Mouse (Mus musculus): ENCODE measurements at regions not wholly inside any gene's neighbourhood (a gene's known extent, or its start where the extent isn't known, plus 50 kb on each side); places are given as distances from the start of the nearest gene placed in this dataset.

- no peak overlapping the region for H3K4me3 ChIP-seq (replicated peaks)
- no peaks in the 10 kb centered on the region for H3K4me1 ChIP-seq
- peaks cover 7% of the 10 kb centered on the region; the same call in 1 of the 2 replicates for H3K9me3 ChIP-seq
- no peak for TF ChIP-seq GATA1 (IDR thresholded peaks at IDR 0.05; ENCODE audit: borderline replicate concordance, low read length)
- no peaks in the 10 kb centered on the region for H3K36me3 ChIP-seq (replicated peaks; ENCODE audit: low read length)
- H3K27me3 ChIP-seq (replicated peaks): no peaks in the 10 kb centered on the region
These were observed 162.4 kb upstream of the Rora start for GRCm38 (mm10) chr9:68491151-68491550.

GRCm38 (mm10) chr9:68521218-68521617 lies 132.4 kb upstream of the Rora start:
- H3K4me1 ChIP-seq: no peaks in the 10 kb centered on the region
- H3K4me3 ChIP-seq (replicated peaks): no peak overlapping the region
- no peaks in the 10 kb centered on the region for H3K36me3 ChIP-seq (replicated peaks; ENCODE audit: low read length)
- H3K27me3 ChIP-seq (replicated peaks): no peaks in the 10 kb centered on the region
- TF ChIP-seq GATA1 (IDR thresholded peaks at IDR 0.05; ENCODE audit: borderline replicate concordance, low read length) (no peak), FLI1 (IDR thresholded peaks at IDR 0.05; ENCODE audit: low read length) (no peak)
- peaks cover 5% of the 10 kb centered on the region; the same call in 1 of the 2 replicates for H3K9me3 ChIP-seq

- Histone ChIP-seq H3K9me3 (peaks cover 18% of the 10 kb centered on the region), H3K36me3 (replicated peaks; ENCODE audit: low read length) (no peaks in the 10 kb centered on the region), H3K4me3 (replicated peaks) (no peak overlapping the region), H3K4me1 (no peaks in the 10 kb centered on the region), H3K27me3 (replicated peaks) (no peaks in the 10 kb centered on the region)
- no peak for TF ChIP-seq GATA1 (IDR thresholded peaks at IDR 0.05; ENCODE audit: borderline replicate concordance, low read length)
- no peak for TF ChIP-seq FLI1 (IDR thresholded peaks at IDR 0.05; ENCODE audit: low read length)
These were observed 91.6 kb upstream of the Rora start for GRCm38 (mm10) chr9:68561767-68562552.

- Histone ChIP-seq H3K4me1 (no peaks in the 10 kb centered on the region), H3K4me3 (replicated peaks) (no peak overlapping the region), H3K36me3 (replicated peaks; ENCODE audit: low read length) (no peaks in the 10 kb centered on the region), H3K27me3 (replicated peaks) (no peaks in the 10 kb centered on the region), H3K9me3 (peaks cover 21% of the 10 kb centered on the region)
- TF ChIP-seq FLI1 (IDR thresholded peaks at IDR 0.05; ENCODE audit: low read length): no peak
- no peak for TF ChIP-seq GATA1 (IDR thresholded peaks at IDR 0.05; ENCODE audit: borderline replicate concordance, low read length)
These were observed 90.4 kb upstream of the Rora start for GRCm38 (mm10) chr9:68563206-68563605.

- no peak for TF ChIP-seq GATA1 (IDR thresholded peaks at IDR 0.05; ENCODE audit: borderline replicate concordance, low read length)
- TF ChIP-seq FLI1 (IDR thresholded peaks at IDR 0.05; ENCODE audit: low read length): no peak
- Histone ChIP-seq H3K4me3 (replicated peaks) (no peak overlapping the region), H3K36me3 (replicated peaks; ENCODE audit: low read length) (no peaks in the 10 kb centered on the region), H3K4me1 (no peaks in the 10 kb centered on the region), H3K27me3 (replicated peaks) (no peaks in the 10 kb centered on the region), H3K9me3 (no peaks in the 10 kb centered on the region)
These were observed 67.8 kb upstream of the Rora start for GRCm38 (mm10) chr9:68585751-68586150.

- H3K36me3 ChIP-seq (replicated peaks; ENCODE audit: low read length): no peaks in the 10 kb centered on the region
- H3K4me3 ChIP-seq (replicated peaks): no peak overlapping the region
- no peaks in the 10 kb centered on the region for H3K27me3 ChIP-seq (replicated peaks)
- H3K9me3 ChIP-seq: peaks cover 5% of the 10 kb centered on the region; the same call in 1 of the 2 replicates
- TF ChIP-seq GATA1 (IDR thresholded peaks at IDR 0.05; ENCODE audit: borderline replicate concordance, low read length) (no peak), FLI1 (IDR thresholded peaks at IDR 0.05; ENCODE audit: low read length) (no peak)
- H3K4me1 ChIP-seq: no peaks in the 10 kb centered on the region
These were observed 62.6 kb upstream of the Rora start for GRCm38 (mm10) chr9:68591023-68591422.

- H3K27me3 ChIP-seq (replicated peaks): no peaks in the 10 kb centered on the region
- no peak for TF ChIP-seq FLI1 (IDR thresholded peaks at IDR 0.05; ENCODE audit: low read length)
- H3K4me3 ChIP-seq (replicated peaks): no peak overlapping the region
- H3K9me3 ChIP-seq: peaks cover 5% of the 10 kb centered on the region; the same call in 1 of the 2 replicates
- no peaks in the 10 kb centered on the region for H3K36me3 ChIP-seq (replicated peaks; ENCODE audit: low read length)
- no peaks in the 10 kb centered on the region for H3K4me1 ChIP-seq
These were observed 60.6 kb upstream of the Rora start for GRCm38 (mm10) chr9:68592976-68593375.

GRCm38 (mm10) chr9:68594586-68594985 lies 59.0 kb upstream of the Rora start:
- H3K9me3 ChIP-seq: peaks cover 5% of the 10 kb centered on the region; the same call in 1 of the 2 replicates
- no peak overlapping the region for H3K4me3 ChIP-seq (replicated peaks)
- no peaks in the 10 kb centered on the region for H3K4me1 ChIP-seq
- H3K36me3 ChIP-seq (replicated peaks; ENCODE audit: low read length): no peaks in the 10 kb centered on the region
- TF ChIP-seq GATA1 (IDR thresholded peaks at IDR 0.05; ENCODE audit: borderline replicate concordance, low read length) (no peak), FLI1 (IDR thresholded peaks at IDR 0.05; ENCODE audit: low read length) (no peak)
- no peaks in the 10 kb centered on the region for H3K27me3 ChIP-seq (replicated peaks)

Measured in megakaryocyte, embryonic 14.5 days (primary cell).